Mouse (Mus musculus) C2C12 (cell line): Measurements from ENCODE around the gene Rpp30.

Source experiments
- CEBPB ChIP-seq: IDR thresholded peaks from one replicate; pipeline ENCODE4 v1.6.1; 2011; ENCODE audit warnings: low read depth, mild to moderate bottlenecking, control low read depth, moderate library complexity
- CTCF ChIP-seq: IDR thresholded peaks from one replicate; pipeline ENCODE4 v1.5.1; 2011; ENCODE audit not compliant: control insufficient read depth, insufficient read depth, insufficient read length
- FOSL1 ChIP-seq: IDR thresholded peaks from one replicate; pipeline ENCODE4 v1.8.0; 2011; ENCODE audit warnings: mild to moderate bottlenecking, low read length; ENCODE audit not compliant: poor library complexity, insufficient read depth, severe bottlenecking
- MAX ChIP-seq: IDR thresholded peaks from one replicate; pipeline ENCODE4 v1.6.1; 2011; ENCODE audit warnings: mild to moderate bottlenecking, control low read depth
- MYOD1 ChIP-seq: IDR thresholded peaks from one replicate; pipeline ENCODE4 v1.6.1; 2011; ENCODE audit warnings: low read depth; ENCODE audit not compliant: control insufficient read depth, insufficient read length
- USF1 ChIP-seq: IDR thresholded peaks from one replicate; pipeline ENCODE4 v1.6.1; 2011; ENCODE audit warnings: low read depth, mild to moderate bottlenecking, control low read depth, moderate library complexity

DNA sequence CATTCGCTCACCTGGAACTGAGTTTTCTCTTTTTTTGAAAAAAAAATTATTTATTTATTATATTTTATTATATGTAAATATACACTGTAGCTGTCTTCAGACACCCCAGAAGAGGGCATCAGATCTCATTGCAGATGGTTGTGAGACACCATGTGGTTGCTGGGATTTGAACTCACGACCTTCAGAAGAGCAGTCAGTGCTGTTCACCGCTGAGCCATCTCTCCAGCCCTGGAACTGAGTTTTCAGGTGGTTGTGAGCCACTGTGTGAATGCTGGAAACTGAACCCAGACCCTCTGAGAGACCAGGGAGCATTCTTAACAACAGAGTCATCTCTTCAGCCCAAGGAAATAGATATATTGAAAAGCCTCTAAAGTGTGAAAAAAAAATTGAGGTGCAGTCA is 44.9 kb downstream of the Rpp30 start:
- TF ChIP-seq CEBPB: no peak
- no peak for TF ChIP-seq CTCF
- no peak for TF ChIP-seq MAX
- TF ChIP-seq MYOD1: no peak
- TF ChIP-seq USF1: no peak
- TF ChIP-seq FOSL1: no peak
